Mouse (Mus musculus) kidney, postnatal 0 days (tissue): ENCODE results near the gene Sympk. TPM values are rescaled to one million over a fixed set of nuclear protein-coding genes. Genes with fewer than 3 reads are reported as not detected.

Source experiments
- ATAC-seq: fragments of 200-750 bp; cut with Nextera tagmentation; replicated peaks from 2 replicates; pipeline ENCODE4 v1.8.0; 2017; ENCODE audit warnings: low read depth, moderate number of reproducible peaks, moderate TSS enrichment, moderate library complexity; ENCODE audit not compliant: low FRiP score
- DNase-seq: peaks from one replicate; pipeline ENCODE4 v3.0.0-alpha.2; 2016; ENCODE audit warnings: low spot score
- H3K27ac ChIP-seq: fragments of 300-500 bp; sonication (generic); 2 replicates; pipeline ENCODE4 v1.5.1; 2014; ENCODE audit warnings: mild to moderate bottlenecking
- H3K27me3 ChIP-seq: fragments of 300-500 bp; sonication (generic); 2 replicates; pipeline ENCODE4 v1.6.1; 2014; ENCODE audit warnings: low read length, mixed read lengths; ENCODE audit not compliant: insufficient read depth
- H3K36me3 ChIP-seq: fragments of 300-500 bp; sonication (generic); 2 replicates; pipeline ENCODE4 v1.6.1; 2014; ENCODE audit warnings: low read length, mixed read lengths; ENCODE audit not compliant: insufficient read depth
- H3K4me1 ChIP-seq: fragments of 300-500 bp; sonication (generic); replicated peaks from 2 replicates; pipeline ENCODE4 v1.6.1; 2014; ENCODE audit warnings: antibody characterized with exemption, low read length, mixed read lengths; ENCODE audit not compliant: insufficient read depth
- H3K4me2 ChIP-seq: fragments of 300-500 bp; sonication (generic); 2 replicates; pipeline ENCODE4 v1.6.1; 2014; ENCODE audit warnings: mild to moderate bottlenecking, low read length, moderate library complexity, mixed read lengths
- H3K4me3 ChIP-seq: fragments of 300-500 bp; sonication (generic); replicated peaks from 2 replicates; pipeline ENCODE4 v1.5.1; 2014; ENCODE audit warnings: low read depth, low read length
- H3K9ac ChIP-seq: fragments of 300-500 bp; sonication (generic); 2 replicates; pipeline ENCODE4 v1.6.1; 2014; ENCODE audit warnings: low read depth, low read length
- H3K9me3 ChIP-seq: fragments of 300-500 bp; sonication (generic); replicated peaks from 2 replicates; pipeline ENCODE4 v1.6.1; 2016; ENCODE audit warnings: low read length, inconsistent platforms, mixed read lengths
- CTCF ChIP-seq: IDR thresholded peaks from 2 replicates; pipeline ENCODE4 v1.5.1; 2016; ENCODE audit warnings: antibody characterized with exemption, low read depth, mild to moderate bottlenecking, moderate library complexity
- WGBS: fragments of 180-500 bp; shearing (Covaris S2); extraction: QIAGEN DNeasy Blood & Tissue Kit; methylation state at CpG from one replicate; pipeline ENCODE4 v1.1.7; 2014; 5-methylcytosine and 5-hydroxymethylcytosine counted together
- microRNA-seq: library from miRNA; unstranded; fragments of <30 nt; microRNA quantifications from one replicate; pipeline ENCODE4, GENCODE M21; 2016
- polyA plus RNA-seq: library from polyadenylated mRNA; unstranded; fragments of >200 nt; fragmentation: Nextera tagmentation; extraction: Ambion mirVana; gene quantifications from 2 replicates; pipeline ENCODE4 v1.2.1, GENCODE M21; 2015

Sympk gene
- polyA plus RNA-seq, 1 experiment from 2014 or later: 16.6 TPM

DNA sequence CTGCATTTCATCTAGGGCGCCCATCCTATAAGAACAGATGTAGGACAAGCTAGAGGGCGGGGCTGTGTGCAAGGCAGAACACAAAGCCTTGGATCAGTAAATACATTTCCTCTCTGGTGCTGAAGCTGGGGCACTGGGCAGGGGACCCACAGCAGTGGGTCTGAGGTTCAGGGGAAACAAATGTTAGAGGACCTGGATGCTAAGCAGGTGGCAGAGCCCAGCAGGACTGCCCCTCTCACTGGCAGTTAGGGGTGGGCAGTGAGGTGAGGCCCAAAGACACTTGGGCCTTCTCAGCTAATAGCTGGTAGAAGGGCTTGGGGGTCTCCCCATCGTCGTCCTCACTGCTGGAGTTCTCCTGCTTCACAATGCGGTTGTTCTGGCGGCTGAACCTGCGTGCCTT lies 74.6 kb downstream of the Sympk start:
- Histone ChIP-seq H3K9me3 (no peaks in the 10 kb centered on the region), H3K36me3 (no peaks in the 10 kb centered on the region), H3K9ac (no peak overlapping the region), H3K4me2 (no peak overlapping the region), H3K4me1 (peaks cover 13% of the 10 kb centered on the region), H3K4me3 (no peak overlapping the region), H3K27me3 (no peaks in the 10 kb centered on the region), H3K27ac (no peak overlapping the region)
- ATAC-seq (no peak), DNase-seq (no peak)
- 74% methylated on average over 7 of the region's 7 CpGs for WGBS
- TF ChIP-seq CTCF: no peak

DNA sequence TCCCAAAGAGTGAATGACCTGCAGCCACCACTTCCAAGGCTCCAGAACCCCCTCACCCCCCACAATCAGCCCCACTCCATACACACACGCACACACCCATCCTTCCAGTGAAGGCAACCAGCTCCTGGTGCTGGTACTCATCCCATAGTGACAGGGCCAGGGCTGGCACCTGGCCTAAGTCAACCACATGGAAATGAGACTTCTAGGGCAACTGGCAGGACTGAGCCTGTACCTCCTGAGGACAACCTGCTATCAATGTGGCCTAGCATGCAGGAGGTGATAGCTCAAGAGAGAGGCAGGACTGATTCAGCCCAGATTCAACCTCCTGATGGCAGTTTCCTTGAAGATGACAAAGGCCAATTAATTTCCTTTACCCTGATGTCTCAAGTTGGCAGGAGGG lies 76.1 kb downstream of the Sympk start:
- Histone ChIP-seq H3K4me2 (no peak overlapping the region), H3K4me3 (no peak overlapping the region), H3K9ac (no peak overlapping the region), H3K9me3 (no peaks in the 10 kb centered on the region), H3K36me3 (no peaks in the 10 kb centered on the region), H3K27ac (no peak overlapping the region), H3K4me1 (peaks cover 13% of the 10 kb centered on the region), H3K27me3 (no peaks in the 10 kb centered on the region)
- TF ChIP-seq CTCF: no peak
- no peak for DNase-seq
- 67% methylated on average over 1 of the region's 1 CpGs for WGBS
- no peak for ATAC-seq

DNA sequence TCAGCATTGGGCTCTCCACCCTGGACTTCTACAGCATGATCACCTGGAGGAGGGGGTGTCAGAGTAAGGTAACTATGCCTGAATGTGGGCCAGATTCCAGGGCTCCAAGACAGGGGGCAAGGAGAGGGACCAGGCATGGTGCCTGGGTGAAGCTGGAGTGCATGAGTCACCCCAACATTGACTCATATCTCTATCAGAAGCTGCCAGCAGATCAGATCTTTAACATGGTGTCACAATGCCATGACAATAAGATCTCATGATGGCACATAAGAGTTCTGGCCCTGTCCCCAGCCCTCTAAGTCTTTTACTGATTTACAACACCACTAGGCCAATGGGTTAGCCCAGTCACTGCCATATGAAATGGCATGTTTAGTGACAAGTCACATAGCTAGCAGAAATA lies 79.6 kb downstream of the Sympk start:
- Histone ChIP-seq H3K27ac (no peak overlapping the region), H3K4me2 (no peak overlapping the region), H3K4me1 (no peaks in the 10 kb centered on the region), H3K4me3 (no peak overlapping the region), H3K9ac (no peak overlapping the region), H3K27me3 (no peaks in the 10 kb centered on the region), H3K36me3 (no peaks in the 10 kb centered on the region), H3K9me3 (no peaks in the 10 kb centered on the region)
- TF ChIP-seq CTCF: no peak
- DNase-seq: no peak
- no peak for ATAC-seq

Small RNA genes lying within 50 kb of the gene (microRNA-seq; reads per million reads assigned to microRNA genes)
- gene Mir3100: not detected

Other genes with a start within 250 kb of the Sympk start
- gene Psg19, start 225.9 kb upstream of the Sympk start, polyA plus RNA-seq: not detected in 2 replicates
- gene Psg17, start 202.8 kb upstream of the Sympk start, polyA plus RNA-seq: 0.13 TPM in 1 of 2 replicates, not detected in the other
- 2.0 and 2.5 TPM in 2 replicates for gene Mill2, start 184.4 kb upstream of the Sympk start, polyA plus RNA-seq
- 2.6 and 3.2 TPM in 2 replicates for gene Pglyrp1, start 153.0 kb upstream of the Sympk start, polyA plus RNA-seq
- 22.4 and 26.3 TPM in 2 replicates for gene Ccdc61, start 114.0 kb upstream of the Sympk start, polyA plus RNA-seq
- 0.55 and 0.58 TPM in 2 replicates for gene Nova2, start 98.5 kb upstream of the Sympk start, polyA plus RNA-seq
- 0.09 TPM in 1 of 2 replicates, not detected in the other for gene Nanos2, start 37.0 kb upstream of the Sympk start, polyA plus RNA-seq
- 3.3 and 3.6 TPM in 2 replicates for gene Mypop, start 33.1 kb upstream of the Sympk start, polyA plus RNA-seq
- 15.2 and 17.3 TPM in 2 replicates for gene Irf2bp1, start 20.3 kb upstream of the Sympk start, polyA plus RNA-seq
- 0.53 and 0.57 TPM in 2 replicates for gene Foxa3, start 839 bp upstream of the Sympk start, polyA plus RNA-seq
- not detected in 2 replicates for gene Rsph6a, start 30.3 kb downstream of the Sympk start, polyA plus RNA-seq
- gene Dmwd, start 51.9 kb downstream of the Sympk start, polyA plus RNA-seq: 12.2 and 16.9 TPM in 2 replicates
- gene Dmpk, start 59.5 kb downstream of the Sympk start, polyA plus RNA-seq: 9.4 and 11.6 TPM in 2 replicates
- 7.6 and 7.9 TPM in 2 replicates for gene Six5, start 70.2 kb downstream of the Sympk start, polyA plus RNA-seq
- 2.0 TPM in 2 replicates for gene Gm4969, start 94.0 kb downstream of the Sympk start, polyA plus RNA-seq
- gene Fbxo46, start 95.5 kb downstream of the Sympk start, polyA plus RNA-seq: 12.1 and 13.0 TPM in 2 replicates
- 13.3 and 15.4 TPM in 2 replicates for gene Qpctl, start 124.9 kb downstream of the Sympk start, polyA plus RNA-seq
- gene Snrpd2, start 125.3 kb downstream of the Sympk start, polyA plus RNA-seq: 119 and 127 TPM in 2 replicates
- gene Gipr, start 141.8 kb downstream of the Sympk start, polyA plus RNA-seq: 0.08 and 0.09 TPM in 2 replicates
- 10.6 and 13.1 TPM in 2 replicates for gene Eml2, start 152.0 kb downstream of the Sympk start, polyA plus RNA-seq
- 5.1 and 5.2 TPM in 2 replicates for gene Gpr4, start 188.2 kb downstream of the Sympk start, polyA plus RNA-seq
- 30.4 and 30.5 TPM in 2 replicates for gene Opa3, start 204.0 kb downstream of the Sympk start, polyA plus RNA-seq
- gene Vasp, start 247.4 kb downstream of the Sympk start, polyA plus RNA-seq: 89.4 and 94.4 TPM in 2 replicates